14 mouse cellular contexts compared by ENCODE assay signal in the genomic region with DNA sequence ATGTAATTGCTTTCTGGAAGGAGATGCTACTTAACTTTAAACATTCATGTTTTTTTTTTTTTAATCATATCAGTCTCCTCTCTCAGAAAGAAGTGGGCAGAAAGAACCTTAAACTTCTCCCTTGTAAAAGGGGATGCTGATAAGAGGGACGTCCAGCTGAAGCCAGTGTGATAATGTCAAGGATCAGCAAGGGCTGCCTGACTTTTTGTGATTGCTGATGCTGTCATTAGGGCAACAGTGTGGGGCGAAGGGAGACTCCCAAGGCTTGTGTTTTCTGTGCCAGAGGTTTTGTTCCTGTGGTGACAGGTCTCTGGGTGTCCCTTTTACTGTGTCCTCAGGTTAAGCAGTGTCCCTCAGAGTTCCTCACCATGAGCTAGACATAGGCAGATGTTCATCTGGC.
DNase-seq lines count a peak whose midpoint lies in the region; ATAC-seq lines count a peak whose summit lies in the region.
"Had no signal": no experiment of that assay in that cellular context is flagged by ENCODE, and none has a peak within 500 bp of the region (broad histone marks: within the 10 kb centered on the region; RNA-seq: fewer than 3 reads in every experiment).

No protein-coding gene starts in this region.

- 63% methylated on average over 2 of the region's 2 CpGs for WGBS in hindbrain, embryonic 10.5 days
- 54% methylated on average over 2 of the region's 2 CpGs for WGBS in hindbrain, embryonic 12.5 days
- WGBS in hindbrain, embryonic 14.5 days: 70% methylated on average over 2 of the region's 2 CpGs

- DNase-seq in hindbrain, embryonic 10.5 days (ENCODE audit: low spot score): no peak
- peak; percentile 46 for DNase-seq in adrenal gland, postnatal 14 days
- peak; percentile 65 to 71 for DNase-seq in spleen, postnatal 10 days (ENCODE audit: low spot score in 2 of 2)
- DNase-seq in B cell, adult 2 months: no peak
- no peak for DNase-seq in hindbrain, embryonic 14.5 days (ENCODE audit: low spot score)
- DNase-seq: cerebellum, adult 9-10 months; midbrain, embryonic 14.5 days had no signal

- H3K9ac ChIP-seq in hindbrain, embryonic 12.5 days: no peak overlapping the region
- H3K9ac ChIP-seq in hindbrain, embryonic 14.5 days: no peak overlapping the region
- H3K9ac ChIP-seq: embryonic facial prominence, embryonic 15.5 days; lung, embryonic 15.5 days; neural tube, embryonic 13.5 days had no signal

- no peak overlapping the region for H3K4me3 ChIP-seq in hindbrain, embryonic 10.5 days
- H3K4me3 ChIP-seq in hindbrain, embryonic 12.5 days: no peak overlapping the region
- no peak overlapping the region for H3K4me3 ChIP-seq in hindbrain, embryonic 14.5 days (replicated peaks; ENCODE audit: low read length)
- H3K4me3 ChIP-seq: embryonic facial prominence, embryonic 15.5 days; lung, embryonic 15.5 days; neural tube, embryonic 13.5 days had no signal

- ATAC-seq in hindbrain, embryonic 12.5 days (ENCODE audit: low FRiP score): no peak
- ATAC-seq in hematopoietic stem cell, adult 5-6 weeks (replicated peaks in 1 of 2; ENCODE audit: insufficient read depth in 1 of 2, low FRiP score in 2 of 2, low TSS enrichment in 1 of 2, low read depth in 1 of 2, poor library complexity in 2 of 2, severe bottlenecking in 2 of 2): peak; percentile 12 to 51; a peak in 1 of 4 replicates
- ATAC-seq in hindbrain, embryonic 14.5 days (ENCODE audit: low FRiP score): no peak

- H3K36me3 ChIP-seq in hindbrain, embryonic 10.5 days: no peaks in the 10 kb centered on the region
- no peaks in the 10 kb centered on the region for H3K36me3 ChIP-seq in hindbrain, embryonic 12.5 days
- no peaks in the 10 kb centered on the region for H3K36me3 ChIP-seq in hindbrain, embryonic 14.5 days (replicated peaks; ENCODE audit: control insufficient read depth, insufficient read depth)
- H3K36me3 ChIP-seq: embryonic facial prominence, embryonic 15.5 days; lung, embryonic 15.5 days; neural tube, embryonic 13.5 days had no signal

- peaks cover 6% of the 10 kb centered on the region for H3K4me1 ChIP-seq in hindbrain, embryonic 10.5 days (replicated peaks)
- H3K4me1 ChIP-seq in hindbrain, embryonic 12.5 days: peaks cover 3% of the 10 kb centered on the region; the same call in 1 of the 2 replicates
- no peaks in the 10 kb centered on the region for H3K4me1 ChIP-seq in hindbrain, embryonic 14.5 days (replicated peaks; ENCODE audit: control insufficient read depth, insufficient read depth, low read length)
- H3K4me1 ChIP-seq: embryonic facial prominence, embryonic 15.5 days; lung, embryonic 15.5 days had no signal

- H3K27me3 ChIP-seq in hindbrain, embryonic 10.5 days (ENCODE audit: insufficient read depth, poor library complexity, severe bottlenecking): no peaks in the 10 kb centered on the region
- H3K27me3 ChIP-seq in hindbrain, embryonic 12.5 days: no peaks in the 10 kb centered on the region
- H3K27me3 ChIP-seq in hindbrain, embryonic 14.5 days (ENCODE audit: control insufficient read depth, insufficient read depth, low read length): no peaks in the 10 kb centered on the region
- H3K27me3 ChIP-seq: CH12.LX; embryonic facial prominence, embryonic 15.5 days; lung, embryonic 15.5 days; neural tube, embryonic 13.5 days had no signal

- no peaks in the 10 kb centered on the region for H3K9me3 ChIP-seq in hindbrain, embryonic 10.5 days
- no peaks in the 10 kb centered on the region for H3K9me3 ChIP-seq in hindbrain, embryonic 12.5 days (replicated peaks)
- no peaks in the 10 kb centered on the region for H3K9me3 ChIP-seq in hindbrain, embryonic 14.5 days (ENCODE audit: control insufficient read depth, low read length)
- H3K9me3 ChIP-seq: embryonic facial prominence, embryonic 15.5 days; lung, embryonic 15.5 days; neural tube, embryonic 13.5 days had no signal

- no peak overlapping the region for H3K4me2 ChIP-seq in hindbrain, embryonic 12.5 days (replicated peaks)
- H3K4me2 ChIP-seq in hindbrain, embryonic 14.5 days (replicated peaks): no peak overlapping the region
- H3K4me2 ChIP-seq: embryonic facial prominence, embryonic 15.5 days; lung, embryonic 15.5 days; neural tube, embryonic 13.5 days had no signal

- 0 out of 2 replicates have a peak overlapping the region, but pooled peaks have one; percentile 5 for H3K27ac ChIP-seq in hindbrain, embryonic 10.5 days
- no peak overlapping the region for H3K27ac ChIP-seq in hindbrain, embryonic 12.5 days
- no peak overlapping the region for H3K27ac ChIP-seq in hindbrain, embryonic 14.5 days
- H3K27ac ChIP-seq: embryonic facial prominence, embryonic 15.5 days; kidney, postnatal 0 days; lung, embryonic 15.5 days; neural tube, embryonic 13.5 days had no signal

Comparison
In these comparisons a context has a peak if more than half of its experiments do, and no peak if none do; other contexts are left out.
1. DNase-seq: peak in adrenal gland, postnatal 14 days (single experiment) and spleen, postnatal 10 days (2 of 2); none in hindbrain, embryonic 10.5 days (single experiment), B cell, adult 2 months (0 of 2) and hindbrain, embryonic 14.5 days (single experiment).
2. ATAC-seq: peak in hematopoietic stem cell, adult 5-6 weeks (2 of 2); none in hindbrain, embryonic 12.5 days (single experiment) and hindbrain, embryonic 14.5 days (single experiment).